Mouse (Mus musculus): ENCODE results near the gene Runx1. TPM values are rescaled to one million over a fixed set of nuclear protein-coding genes. Genes with fewer than 3 reads are reported as not detected.

Runx1 gene
- total RNA-seq, 1 experiment, result 7.4 TPM

DNA sequence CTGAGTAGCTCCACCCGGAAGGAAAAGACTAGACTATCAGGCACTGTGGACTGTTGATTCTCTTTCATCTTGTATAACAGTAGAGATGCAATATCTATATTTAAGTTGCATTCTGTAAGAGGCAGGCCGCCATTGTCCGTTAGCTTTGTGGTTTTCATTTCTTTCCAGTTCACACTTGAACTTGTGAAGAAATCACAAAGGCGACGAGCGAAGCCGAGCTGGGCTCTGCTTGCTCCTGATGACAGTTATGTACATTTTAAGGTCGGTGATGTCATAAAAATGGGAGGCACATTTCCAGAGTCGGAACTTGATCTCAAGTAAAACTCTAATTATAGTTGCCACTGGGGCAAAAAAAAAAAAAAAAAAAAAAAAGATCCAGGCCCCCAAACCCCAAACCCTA lies 99.1 kb downstream of the Runx1 start:
- DNase-seq (ENCODE audit: low read depth, low spot score), result no peak
- H3K4me1 ChIP-seq (ENCODE audit: control insufficient read depth in 2 of 2, insufficient read depth in 2 of 2, low read length in 2 of 2, poor library complexity in 1 of 2), result no peaks in the 10 kb centered on the region
- TF ChIP-seq ZNF384 (IDR thresholded peaks at IDR 0.05; ENCODE audit: low read depth, low read length), result no peak
- no peak for TF ChIP-seq CHD2 (IDR thresholded peaks at IDR 0.05; ENCODE audit: low read depth, low read length)
- no peak for TF ChIP-seq ZC3H11A (IDR thresholded peaks at IDR 0.05; ENCODE audit: borderline replicate concordance, low read depth, low read length)
- no peak for TF ChIP-seq HCFC1 (IDR thresholded peaks at IDR 0.05; ENCODE audit: borderline replicate concordance, insufficient read depth, low read length)
- no peak for TF ChIP-seq MAFK (IDR thresholded peaks at IDR 0.05; ENCODE audit: insufficient read depth, low read depth, low read length)
- H3K9me3 ChIP-seq (ENCODE audit: control insufficient read depth, insufficient read depth, low read depth, low read length), result no peaks in the 10 kb centered on the region
- H3K36me3 ChIP-seq (ENCODE audit: control insufficient read depth, insufficient read depth, low read length, poor library complexity, severe bottlenecking), result no peaks in the 10 kb centered on the region
- H3K27ac ChIP-seq (ENCODE audit: insufficient read depth, low read depth, low read length, poor library complexity, severe bottlenecking), result no peak overlapping the region
- no peak overlapping the region for H3K4me3 ChIP-seq (ENCODE audit: insufficient read depth in 1 of 2, low read depth in 1 of 2, low read length in 2 of 2, poor library complexity in 1 of 2, severe bottlenecking in 1 of 2)
- in situ Hi-C loops (cut with MboI; ENCODE audit: low sequenced_read_pairs in 2 of 2, unreplicated experiment in 2 of 2), result no loop called here
- H3K9ac ChIP-seq (ENCODE audit: insufficient read depth, low read depth, low read length, poor library complexity, severe bottlenecking), result no peak overlapping the region

DNA sequence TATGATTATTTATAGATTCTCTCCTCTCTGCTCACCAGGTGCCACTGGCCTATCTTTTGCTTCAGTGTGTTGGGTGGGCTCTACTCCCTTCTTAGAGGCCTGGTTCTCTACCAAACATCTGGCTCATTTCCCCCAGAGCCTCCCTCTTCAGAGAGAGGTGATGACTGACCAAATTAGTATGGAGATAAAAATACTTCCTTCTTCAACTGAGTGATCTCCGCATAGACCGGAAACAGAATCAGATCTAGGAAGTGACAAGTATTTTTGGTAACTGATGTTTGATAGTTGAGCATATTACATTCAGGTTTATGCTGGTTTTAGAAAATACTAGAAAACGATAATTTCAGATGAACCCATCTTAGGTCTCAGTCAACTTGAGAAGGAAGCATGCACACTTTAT lies 101.4 kb downstream of the Runx1 start:
- TF ChIP-seq CHD2 (IDR thresholded peaks at IDR 0.05; ENCODE audit: low read depth, low read length) (no peak), MAFK (IDR thresholded peaks at IDR 0.05; ENCODE audit: insufficient read depth, low read depth, low read length) (no peak), ZC3H11A (IDR thresholded peaks at IDR 0.05; ENCODE audit: borderline replicate concordance, low read depth, low read length) (no peak), HCFC1 (IDR thresholded peaks at IDR 0.05; ENCODE audit: borderline replicate concordance, insufficient read depth, low read length) (no peak)
- no peaks in the 10 kb centered on the region for H3K9me3 ChIP-seq (ENCODE audit: control insufficient read depth, insufficient read depth, low read depth, low read length)
- no peak overlapping the region for H3K9ac ChIP-seq (ENCODE audit: insufficient read depth, low read depth, low read length, poor library complexity, severe bottlenecking)
- H3K4me1 ChIP-seq (ENCODE audit: control insufficient read depth in 2 of 2, insufficient read depth in 2 of 2, low read length in 2 of 2, poor library complexity in 1 of 2), result no peaks in the 10 kb centered on the region
- no peak overlapping the region for H3K27ac ChIP-seq (ENCODE audit: insufficient read depth, low read depth, low read length, poor library complexity, severe bottlenecking)
- H3K36me3 ChIP-seq (ENCODE audit: control insufficient read depth, insufficient read depth, low read length, poor library complexity, severe bottlenecking), result no peaks in the 10 kb centered on the region
- in situ Hi-C loops (cut with MboI; ENCODE audit: low sequenced_read_pairs in 2 of 2, unreplicated experiment in 2 of 2), result no loop called here
- no peak for DNase-seq (ENCODE audit: low read depth, low spot score)
- no peak overlapping the region for H3K4me3 ChIP-seq (ENCODE audit: insufficient read depth in 1 of 2, low read depth in 1 of 2, low read length in 2 of 2, poor library complexity in 1 of 2, severe bottlenecking in 1 of 2)

DNA sequence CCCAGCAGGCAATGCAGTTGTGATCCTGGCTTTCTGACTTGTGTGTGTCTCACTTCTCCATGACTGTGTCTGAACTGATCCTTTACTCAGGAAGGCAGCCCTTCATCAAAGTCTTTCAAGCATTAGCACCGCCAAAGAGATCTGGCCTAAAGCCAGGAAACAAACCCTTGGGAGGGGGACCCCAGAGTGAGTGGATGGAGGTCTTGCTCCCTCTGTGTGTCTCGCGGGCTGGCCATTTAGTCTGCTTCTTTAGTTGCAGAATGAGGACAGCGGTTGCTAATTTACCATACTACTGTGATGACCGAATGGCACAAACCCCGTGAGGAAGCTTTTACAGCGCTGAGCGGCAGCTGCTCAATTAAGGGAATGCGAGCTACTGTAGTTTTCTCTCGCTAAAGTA lies 105.3 kb downstream of the Runx1 start:
- TF ChIP-seq ZNF384 (IDR thresholded peaks at IDR 0.05; ENCODE audit: low read depth, low read length) (no peak), MAFK (IDR thresholded peaks at IDR 0.05; ENCODE audit: insufficient read depth, low read depth, low read length) (no peak), ZC3H11A (IDR thresholded peaks at IDR 0.05; ENCODE audit: borderline replicate concordance, low read depth, low read length) (no peak), CHD2 (IDR thresholded peaks at IDR 0.05; ENCODE audit: low read depth, low read length) (no peak), HCFC1 (IDR thresholded peaks at IDR 0.05; ENCODE audit: borderline replicate concordance, insufficient read depth, low read length) (no peak)
- no peak overlapping the region for H3K4me3 ChIP-seq (ENCODE audit: insufficient read depth in 1 of 2, low read depth in 1 of 2, low read length in 2 of 2, poor library complexity in 1 of 2, severe bottlenecking in 1 of 2)
- H3K4me1 ChIP-seq (ENCODE audit: control insufficient read depth in 2 of 2, insufficient read depth in 2 of 2, low read length in 2 of 2, poor library complexity in 1 of 2), result peaks cover 0 to 2% of the 10 kb centered on the region in 2 experiments; a peak in 1 of 4 replicates
- no peak for DNase-seq (ENCODE audit: low read depth, low spot score)
- no peaks in the 10 kb centered on the region for H3K9me3 ChIP-seq (ENCODE audit: control insufficient read depth, insufficient read depth, low read depth, low read length)
- in situ Hi-C loops (cut with MboI; ENCODE audit: low sequenced_read_pairs in 2 of 2, unreplicated experiment in 2 of 2), result no loop called here
- H3K27ac ChIP-seq (ENCODE audit: insufficient read depth, low read depth, low read length, poor library complexity, severe bottlenecking), result no peak overlapping the region
- H3K36me3 ChIP-seq (ENCODE audit: control insufficient read depth, insufficient read depth, low read length, poor library complexity, severe bottlenecking), result no peaks in the 10 kb centered on the region
- no peak overlapping the region for H3K9ac ChIP-seq (ENCODE audit: insufficient read depth, low read depth, low read length, poor library complexity, severe bottlenecking)

DNA sequence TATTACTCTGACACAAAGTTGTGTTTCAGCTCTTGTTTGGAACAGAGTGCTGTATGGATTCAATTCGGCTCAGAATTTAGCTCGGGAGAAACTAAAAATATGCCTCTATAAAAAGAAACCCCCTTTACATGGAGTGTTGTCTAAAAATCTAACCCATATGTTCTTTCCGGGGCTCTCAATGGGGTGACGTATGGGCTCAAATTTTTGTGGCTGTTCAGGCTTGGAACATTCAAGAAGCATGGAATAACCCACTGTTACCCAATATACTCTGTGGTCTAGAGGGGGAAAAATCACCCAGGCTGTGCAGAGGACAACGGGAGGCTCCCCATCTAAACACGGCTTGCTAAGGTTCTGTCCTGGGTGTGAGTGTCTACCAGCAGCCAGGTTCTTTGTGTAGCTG lies 106.2 kb downstream of the Runx1 start:
- no peak for DNase-seq (ENCODE audit: low read depth, low spot score)
- H3K27ac ChIP-seq (ENCODE audit: insufficient read depth, low read depth, low read length, poor library complexity, severe bottlenecking), result no peak overlapping the region
- no peaks in the 10 kb centered on the region for H3K9me3 ChIP-seq (ENCODE audit: control insufficient read depth, insufficient read depth, low read depth, low read length)
- peaks cover 0 to 2% of the 10 kb centered on the region in 2 experiments; a peak in 1 of 4 replicates for H3K4me1 ChIP-seq (ENCODE audit: control insufficient read depth in 2 of 2, insufficient read depth in 2 of 2, low read length in 2 of 2, poor library complexity in 1 of 2)
- H3K4me3 ChIP-seq (ENCODE audit: insufficient read depth in 1 of 2, low read depth in 1 of 2, low read length in 2 of 2, poor library complexity in 1 of 2, severe bottlenecking in 1 of 2), result no peak overlapping the region
- in situ Hi-C loops (cut with MboI; ENCODE audit: low sequenced_read_pairs in 2 of 2, unreplicated experiment in 2 of 2), result no loop called here
- no peak overlapping the region for H3K9ac ChIP-seq (ENCODE audit: insufficient read depth, low read depth, low read length, poor library complexity, severe bottlenecking)
- no peaks in the 10 kb centered on the region for H3K36me3 ChIP-seq (ENCODE audit: control insufficient read depth, insufficient read depth, low read length, poor library complexity, severe bottlenecking)
- TF ChIP-seq HCFC1 (IDR thresholded peaks at IDR 0.05; ENCODE audit: borderline replicate concordance, insufficient read depth, low read length), result no peak
- TF ChIP-seq CHD2 (IDR thresholded peaks at IDR 0.05; ENCODE audit: low read depth, low read length), result no peak
- TF ChIP-seq ZC3H11A (IDR thresholded peaks at IDR 0.05; ENCODE audit: borderline replicate concordance, low read depth, low read length), result no peak
- TF ChIP-seq ZNF384 (IDR thresholded peaks at IDR 0.05; ENCODE audit: low read depth, low read length), result no peak
- no peak for TF ChIP-seq MAFK (IDR thresholded peaks at IDR 0.05; ENCODE audit: insufficient read depth, low read depth, low read length)

Data from ES-E14 (cell line).